Mouse (Mus musculus): ENCODE results near the gene Kif13a. TPM values are rescaled to one million over a fixed set of nuclear protein-coding genes. Genes with fewer than 3 reads are reported as not detected.

The Kif13a gene
- total and polyA plus RNA-seq, 2 experiments from 2014 or later = 13.3 to 21.6 TPM

- no peaks in the 10 kb centered on the region for H3K36me3 ChIP-seq (ENCODE audit: insufficient read depth, low read length)
- 61% methylated on average over 3 of the region's 3 CpGs for WGBS
- no peak overlapping the region for H3K27ac ChIP-seq
- no peaks in the 10 kb centered on the region for H3K9me3 ChIP-seq (ENCODE audit: low read length)
- no peak overlapping the region for H3K9ac ChIP-seq (replicated peaks; ENCODE audit: low read length)
- DNase-seq (ENCODE audit: low spot score) = no peak
- TF ChIP-seq CTCF (IDR thresholded peaks at IDR 0.05; ENCODE audit: low read depth) = no peak
- no peaks in the 10 kb centered on the region for H3K27me3 ChIP-seq (ENCODE audit: insufficient read depth, low read length)
- H3K4me1 ChIP-seq (ENCODE audit: insufficient read depth, low read length) = peaks cover 27% of the 10 kb centered on the region
- no peak overlapping the region for H3K4me3 ChIP-seq (ENCODE audit: low read length)
- no peak for ATAC-seq
- no peak overlapping the region for H3K4me2 ChIP-seq (ENCODE audit: low read depth, low read length)
Observed at GRCm38 (mm10) chr13:46909946-46910345, 19.7 kb downstream of the Kif13a start.

- H3K9me3 ChIP-seq (ENCODE audit: low read length) = no peaks in the 10 kb centered on the region
- no peak overlapping the region for H3K4me3 ChIP-seq (ENCODE audit: low read length)
- H3K4me1 ChIP-seq (ENCODE audit: insufficient read depth, low read length) = peaks cover 27% of the 10 kb centered on the region
- no peak overlapping the region for H3K27ac ChIP-seq
- 69% methylated on average over 12 of the region's 12 CpGs for WGBS
- no peak overlapping the region for H3K9ac ChIP-seq (replicated peaks; ENCODE audit: low read length)
- DNase-seq (ENCODE audit: low spot score) (no peak), ATAC-seq (no peak)
- H3K4me2 ChIP-seq (ENCODE audit: low read depth, low read length) = no peak overlapping the region
- no peaks in the 10 kb centered on the region for H3K36me3 ChIP-seq (ENCODE audit: insufficient read depth, low read length)
- no peaks in the 10 kb centered on the region for H3K27me3 ChIP-seq (ENCODE audit: insufficient read depth, low read length)
- no peak for TF ChIP-seq CTCF (IDR thresholded peaks at IDR 0.05; ENCODE audit: low read depth)
Observed at GRCm38 (mm10) chr13:46909005-46909565, 20.6 kb downstream of the Kif13a start.

GRCm38 (mm10) chr13:46908387-46908786, 21.3 kb downstream of the Kif13a start:
- H3K27me3 ChIP-seq (ENCODE audit: insufficient read depth, low read length) = no peaks in the 10 kb centered on the region
- no peak for DNase-seq (ENCODE audit: low spot score)
- no peak for ATAC-seq
- H3K36me3 ChIP-seq (ENCODE audit: insufficient read depth, low read length) = no peaks in the 10 kb centered on the region
- H3K27ac ChIP-seq = no peak overlapping the region
- WGBS = 77% methylated on average over 2 of the region's 2 CpGs
- no peak for TF ChIP-seq CTCF (IDR thresholded peaks at IDR 0.05; ENCODE audit: low read depth)
- no peak overlapping the region for H3K4me3 ChIP-seq (ENCODE audit: low read length)
- peaks cover 27% of the 10 kb centered on the region for H3K4me1 ChIP-seq (ENCODE audit: insufficient read depth, low read length)
- no peak overlapping the region for H3K4me2 ChIP-seq (ENCODE audit: low read depth, low read length)
- H3K9me3 ChIP-seq (ENCODE audit: low read length) = no peaks in the 10 kb centered on the region
- no peak overlapping the region for H3K9ac ChIP-seq (replicated peaks; ENCODE audit: low read length)

- Histone ChIP-seq H3K4me1 (ENCODE audit: insufficient read depth, low read length) (peaks cover 27% of the 10 kb centered on the region), H3K36me3 (ENCODE audit: insufficient read depth, low read length) (no peaks in the 10 kb centered on the region), H3K4me3 (ENCODE audit: low read length) (no peak overlapping the region), H3K27me3 (ENCODE audit: insufficient read depth, low read length) (no peaks in the 10 kb centered on the region), H3K4me2 (ENCODE audit: low read depth, low read length) (no peak overlapping the region), H3K9me3 (ENCODE audit: low read length) (no peaks in the 10 kb centered on the region), H3K27ac (no peak overlapping the region), H3K9ac (replicated peaks; ENCODE audit: low read length) (no peak overlapping the region)
- ATAC-seq = no peak
- 18% methylated on average over 10 of the region's 10 CpGs for WGBS
- TF ChIP-seq CTCF (IDR thresholded peaks at IDR 0.05; ENCODE audit: low read depth) = no peak
- peak; percentile 30 for DNase-seq (ENCODE audit: low spot score)
Observed at GRCm38 (mm10) chr13:46907861-46908260, 21.8 kb downstream of the Kif13a start.

- no peak overlapping the region for H3K27ac ChIP-seq
- 80% methylated on average over 4 of the region's 4 CpGs for WGBS
- no peak for TF ChIP-seq CTCF (IDR thresholded peaks at IDR 0.05; ENCODE audit: low read depth)
- H3K9me3 ChIP-seq (ENCODE audit: low read length) = no peaks in the 10 kb centered on the region
- H3K4me1 ChIP-seq (ENCODE audit: insufficient read depth, low read length) = peaks cover 25% of the 10 kb centered on the region
- no peaks in the 10 kb centered on the region for H3K36me3 ChIP-seq (ENCODE audit: insufficient read depth, low read length)
- H3K27me3 ChIP-seq (ENCODE audit: insufficient read depth, low read length) = no peaks in the 10 kb centered on the region
- no peak overlapping the region for H3K9ac ChIP-seq (replicated peaks; ENCODE audit: low read length)
- DNase-seq (ENCODE audit: low spot score) = no peak
- no peak for ATAC-seq
- no peak overlapping the region for H3K4me3 ChIP-seq (ENCODE audit: low read length)
- H3K4me2 ChIP-seq (ENCODE audit: low read depth, low read length) = no peak overlapping the region
Observed at GRCm38 (mm10) chr13:46907115-46907514, 22.6 kb downstream of the Kif13a start.

GRCm38 (mm10) chr13:46905971-46906370, 23.7 kb downstream of the Kif13a start:
- ATAC-seq = no peak
- H3K27me3 ChIP-seq (ENCODE audit: insufficient read depth, low read length) = no peaks in the 10 kb centered on the region
- no peak overlapping the region for H3K4me3 ChIP-seq (ENCODE audit: low read length)
- H3K9me3 ChIP-seq (ENCODE audit: low read length) = no peaks in the 10 kb centered on the region
- no peak overlapping the region for H3K9ac ChIP-seq (replicated peaks; ENCODE audit: low read length)
- 93% methylated on average over 5 of the region's 5 CpGs for WGBS
- H3K27ac ChIP-seq = no peak overlapping the region
- no peak overlapping the region for H3K4me2 ChIP-seq (ENCODE audit: low read depth, low read length)
- peaks cover 18% of the 10 kb centered on the region; the same call in 1 of the 2 replicates for H3K4me1 ChIP-seq (ENCODE audit: insufficient read depth, low read length)
- DNase-seq (ENCODE audit: low spot score) = no peak
- no peaks in the 10 kb centered on the region for H3K36me3 ChIP-seq (ENCODE audit: insufficient read depth, low read length)
- TF ChIP-seq CTCF (IDR thresholded peaks at IDR 0.05; ENCODE audit: low read depth) = no peak

GRCm38 (mm10) chr13:46904982-46905621, 24.6 kb downstream of the Kif13a start:
- no peak overlapping the region for H3K27ac ChIP-seq
- no peak overlapping the region for H3K4me3 ChIP-seq (ENCODE audit: low read length)
- H3K36me3 ChIP-seq (ENCODE audit: insufficient read depth, low read length) = no peaks in the 10 kb centered on the region
- H3K9ac ChIP-seq (replicated peaks; ENCODE audit: low read length) = no peak overlapping the region
- DNase-seq (ENCODE audit: low spot score) = no peak
- ATAC-seq = no peak
- no peaks in the 10 kb centered on the region for H3K27me3 ChIP-seq (ENCODE audit: insufficient read depth, low read length)
- 85% methylated on average over 14 of the region's 14 CpGs for WGBS
- TF ChIP-seq CTCF (IDR thresholded peaks at IDR 0.05; ENCODE audit: low read depth) = no peak
- no peak overlapping the region for H3K4me2 ChIP-seq (ENCODE audit: low read depth, low read length)
- no peaks in the 10 kb centered on the region for H3K9me3 ChIP-seq (ENCODE audit: low read length)
- peaks cover 13% of the 10 kb centered on the region; the same call in 1 of the 2 replicates for H3K4me1 ChIP-seq (ENCODE audit: insufficient read depth, low read length)

Data from hindbrain, postnatal 0 days (tissue).